9 mouse cellular contexts compared by ENCODE assay signal in genomic region chr1:190927311-190927710, GRCm38 (mm10). TPM values are rescaled to one million over a fixed set of nuclear protein-coding genes. Genes with fewer than 3 reads are reported as not detected.
DNase-seq lines count a peak whose midpoint lies in the region; ATAC-seq lines count a peak whose summit lies in the region.
"Had no signal": no experiment of that assay in that cellular context is flagged by ENCODE, and none has a peak within 500 bp of the region (broad histone marks: within the 10 kb centered on the region; RNA-seq: fewer than 3 reads in every experiment).

No protein-coding gene starts in this region.

- no peaks in the 10 kb centered on the region for H3K36me3 ChIP-seq in heart, embryonic 15.5 days
- peaks cover 3% of the 10 kb centered on the region; the same call in 1 of the 2 replicates for H3K36me3 ChIP-seq in hindbrain, embryonic 14.5 days (replicated peaks; ENCODE audit: control insufficient read depth, insufficient read depth)
- no peaks in the 10 kb centered on the region for H3K36me3 ChIP-seq in macrophage (ENCODE audit: inconsistent target)

- no peaks in the 10 kb centered on the region for H3K27me3 ChIP-seq in heart, embryonic 15.5 days
- H3K27me3 ChIP-seq in hindbrain, embryonic 14.5 days (ENCODE audit: control insufficient read depth, insufficient read depth, low read length), result no peaks in the 10 kb centered on the region

- H3K27ac ChIP-seq in heart, embryonic 15.5 days, result no peak overlapping the region
- H3K27ac ChIP-seq in brown adipose tissue, adult 24 weeks (replicated peaks; ENCODE audit: low read depth, low read length), result 0 out of 2 replicates have a peak overlapping the region, but pooled peaks have one; percentile 5
- no peak overlapping the region for H3K27ac ChIP-seq in hindbrain, embryonic 14.5 days
- H3K27ac ChIP-seq in macrophage, result peak overlapping the region; percentile 82; the same call in 1 of the 2 replicates

- 0 out of 2 replicates have a peak overlapping the region, but pooled peaks have one; percentile 94 for H3K4me3 ChIP-seq in heart, embryonic 15.5 days
- no peak overlapping the region for H3K4me3 ChIP-seq in brown adipose tissue, adult 24 weeks (ENCODE audit: insufficient read depth, low read depth, low read length)
- peak overlapping the region; percentile 81 for H3K4me3 ChIP-seq in hindbrain, embryonic 14.5 days (replicated peaks; ENCODE audit: low read length)
- peak overlapping the region; percentile 78 for H3K4me3 ChIP-seq in macrophage (ENCODE audit: inconsistent target)

- 87% methylated on average over 3 of the region's 3 CpGs for WGBS in heart, embryonic 15.5 days
- 93% methylated on average over 3 of the region's 3 CpGs for WGBS in hindbrain, embryonic 14.5 days
- 98% methylated on average over 3 of the region's 3 CpGs for WGBS in macrophage (ENCODE audit: missing documents)

- intact Hi-C loops in heart, postnatal 36 days (cut with DNase I), result loop anchor here (5.0 kb wide), 1 partner anchor 1210 kb away; the partner anchor contains the start of gene Rcor3

- no peak for DNase-seq in heart, postnatal 36 days
- DNase-seq in hindbrain, embryonic 14.5 days (ENCODE audit: low spot score), result no peak
- DNase-seq in spleen, postnatal 4 days (ENCODE audit: low spot score in 2 of 2), result no peak
- no peak for DNase-seq in adrenal gland, postnatal 14 days
- DNase-seq in layer of hippocampus, postnatal 36 days, result no peak
- DNase-seq: thymus, postnatal 36 days had no signal

- H3K4me2 ChIP-seq in heart, embryonic 15.5 days, result peak overlapping the region; percentile 79
- H3K4me2 ChIP-seq in hindbrain, embryonic 14.5 days (replicated peaks), result peak overlapping the region; percentile 77

- no peaks in the 10 kb centered on the region for H3K9me3 ChIP-seq in heart, embryonic 15.5 days (replicated peaks)
- no peaks in the 10 kb centered on the region for H3K9me3 ChIP-seq in hindbrain, embryonic 14.5 days (ENCODE audit: control insufficient read depth, low read length)

- no peak for ATAC-seq in heart, embryonic 15.5 days (replicated peaks; ENCODE audit: insufficient number of reproducible peaks, insufficient read depth, low FRiP score, low read depth)
- ATAC-seq in hindbrain, embryonic 14.5 days (ENCODE audit: low FRiP score), result no peak

- H3K4me1 ChIP-seq in heart, embryonic 15.5 days (replicated peaks), result peaks cover 15% of the 10 kb centered on the region
- no peaks in the 10 kb centered on the region; the same call in 1 of the 2 replicates for H3K4me1 ChIP-seq in brown adipose tissue, adult 24 weeks (ENCODE audit: control insufficient read depth, insufficient read depth, insufficient read length, low read length)
- H3K4me1 ChIP-seq in hindbrain, embryonic 14.5 days (replicated peaks; ENCODE audit: control insufficient read depth, insufficient read depth, low read length), result peaks cover 17% of the 10 kb centered on the region

- no peak overlapping the region for H3K9ac ChIP-seq in heart, embryonic 15.5 days
- H3K9ac ChIP-seq in hindbrain, embryonic 14.5 days, result no peak overlapping the region

- H3K79me2 ChIP-seq in macrophage (ENCODE audit: inconsistent target), result peaks cover 24% of the 10 kb centered on the region

RNA-seq across cellular contexts. Expression of gene Angel2, which starts 2.4 kb away (rescaled TPM):
- 29.3 and 30.1 TPM in 2 replicates for polyA plus RNA-seq in heart, embryonic 15.5 days (2015; fragmentation: Nextera tagmentation; extraction: Ambion mirVana)
- total RNA-seq in heart, postnatal 36 days (2021), result 10 to 100 TPM; 27.9 to 29.9 TPM
- polyA plus RNA-seq in brown adipose tissue, adult 24 weeks (2012; ENCODE audit: insufficient read depth, insufficient read length, missing spikeins), result 25.8 and 28.7 TPM in 2 replicates
- 48.2 and 52.7 TPM in 2 replicates for polyA plus RNA-seq in hindbrain, embryonic 14.5 days (2014; fragmentation: Nextera tagmentation; extraction: Ambion mirVana)
- total RNA-seq in macrophage (2018; cell fraction: chromatin; rRNA removed), result 100 to 1,000 TPM in 4 of 26 experiments, 10 to 100 TPM in 22; 16.1 to 110 (median 60.7) TPM
- 10 to 100 TPM; 14.2 to 31.1 (median 23.5) TPM for total RNA-seq in macrophage (2018; cell fraction: cytosol; rRNA removed)
- 100 to 1,000 TPM in 1 of 26 experiments, 10 to 100 TPM in 25; 25.0 to 115 (median 45.5) TPM for total RNA-seq in macrophage (2018; cell fraction: nucleus; rRNA removed)
- 22.8 to 32.8 TPM (median 31.0 TPM) in 3 replicates for polyA plus RNA-seq in macrophage (2018)
- 46.6 and 46.7 TPM in 2 replicates for total RNA-seq in adrenal gland, postnatal 14 days (2021)
- 10 to 100 TPM; 52.2 to 57.7 TPM for total RNA-seq in layer of hippocampus, postnatal 36 days (2021)

RNA-seq across cellular contexts. Expression of gene Rps6kc1, which starts 15.7 kb away (rescaled TPM):
- polyA plus RNA-seq in heart, embryonic 15.5 days (2015; fragmentation: Nextera tagmentation; extraction: Ambion mirVana), result 8.8 and 11.9 TPM in 2 replicates
- total RNA-seq in heart, postnatal 36 days (2021), result 10 to 100 TPM; 17.4 to 17.9 TPM
- polyA plus RNA-seq in brown adipose tissue, adult 24 weeks (2012; ENCODE audit: insufficient read depth, insufficient read length, missing spikeins), result 3.4 and 5.6 TPM in 2 replicates
- 27.7 and 36.4 TPM in 2 replicates for polyA plus RNA-seq in hindbrain, embryonic 14.5 days (2014; fragmentation: Nextera tagmentation; extraction: Ambion mirVana)
- 100 to 1,000 TPM in 16 of 26 experiments, 10 to 100 TPM in 10; 54.9 to 228 (median 116) TPM for total RNA-seq in macrophage (2018; cell fraction: chromatin; rRNA removed)
- 10 to 100 TPM; 11.8 to 31.5 (median 22.7) TPM for total RNA-seq in macrophage (2018; cell fraction: cytosol; rRNA removed)
- 100 to 1,000 TPM in 1 of 26 experiments, 10 to 100 TPM in 25; 23.2 to 116 (median 53.3) TPM for total RNA-seq in macrophage (2018; cell fraction: nucleus; rRNA removed)
- polyA plus RNA-seq in macrophage (2018), result 16.6 to 20.5 TPM (median 19.7 TPM) in 3 replicates
- 23.8 and 27.9 TPM in 2 replicates for total RNA-seq in adrenal gland, postnatal 14 days (2021)
- total RNA-seq in layer of hippocampus, postnatal 36 days (2021), result 10 to 100 TPM; 81.0 to 82.7 TPM

RNA-seq across cellular contexts. Expression of gene Vash2, which starts 51.8 kb away (rescaled TPM):
- polyA plus RNA-seq in heart, embryonic 15.5 days (2015; fragmentation: Nextera tagmentation; extraction: Ambion mirVana), result 44.5 and 45.9 TPM in 2 replicates
- total RNA-seq in heart, postnatal 36 days (2021), result under 1 TPM; 0.35 to 0.56 TPM
- not detected in 2 replicates for polyA plus RNA-seq in brown adipose tissue, adult 24 weeks (2012; ENCODE audit: insufficient read depth, insufficient read length, missing spikeins)
- polyA plus RNA-seq in hindbrain, embryonic 14.5 days (2014; fragmentation: Nextera tagmentation; extraction: Ambion mirVana), result 102 and 109 TPM in 2 replicates
- total RNA-seq in macrophage (2018; cell fraction: chromatin; rRNA removed), result 1 to 10 TPM in 11 of 26 experiments, under 1 TPM in 14, not detected in 1; 0.15 to 7.6 (median 0.91) TPM
- total RNA-seq in macrophage (2018; cell fraction: cytosol; rRNA removed), result 1 to 10 TPM in 12 of 26 experiments, under 1 TPM in 14; 0.38 to 3.7 (median 0.87) TPM
- total RNA-seq in macrophage (2018; cell fraction: nucleus; rRNA removed), result 1 to 10 TPM in 12 of 26 experiments, under 1 TPM in 14; 0.14 to 6.1 (median 0.99) TPM
- polyA plus RNA-seq in macrophage (2018), result 1.9 to 3.0 TPM (median 2.0 TPM) in 3 replicates
- total RNA-seq in adrenal gland, postnatal 14 days (2021), result 0.48 and 1.2 TPM in 2 replicates
- total RNA-seq in layer of hippocampus, postnatal 36 days (2021), result 1 to 10 TPM; 1.9 to 2.2 TPM

Comparison
In these comparisons a context has a peak if more than half of its experiments do, and no peak if none do; other contexts are left out.
1. H3K27ac ChIP-seq: peak in brown adipose tissue, adult 24 weeks (single experiment) and macrophage (single experiment); none in heart, embryonic 15.5 days (single experiment) and hindbrain, embryonic 14.5 days (single experiment).
2. RNA of gene Vash2, which starts 51.8 kb away (polyA plus RNA-seq): 102 to 109 TPM in hindbrain, embryonic 14.5 days and 44.5 to 45.9 TPM in heart, embryonic 15.5 days; 1.9 to 3.0 TPM in macrophage and not detected in brown adipose tissue, adult 24 weeks; every median in the first group is over 10 times any median in the second.